Mouse (Mus musculus) bone marrow, adult 2 months (tissue): ENCODE results near the gene Tubg2.

Source experiments
- CTCF ChIP-seq: fragments of 200-500 bp; IDR thresholded peaks from 2 replicates; pipeline ENCODE4 v1.5.1; 2011; ENCODE audit warnings: low read length, control low read depth; ENCODE audit not compliant: control insufficient read depth, insufficient read depth
- POLR2A ChIP-seq: fragments of 200-500 bp; IDR thresholded peaks from 2 replicates; pipeline ENCODE4 v1.6.1; 2011; ENCODE audit warnings: low read depth, mild to moderate bottlenecking, control low read depth, low read length, borderline replicate concordance; ENCODE audit not compliant: control insufficient read depth

DNA sequence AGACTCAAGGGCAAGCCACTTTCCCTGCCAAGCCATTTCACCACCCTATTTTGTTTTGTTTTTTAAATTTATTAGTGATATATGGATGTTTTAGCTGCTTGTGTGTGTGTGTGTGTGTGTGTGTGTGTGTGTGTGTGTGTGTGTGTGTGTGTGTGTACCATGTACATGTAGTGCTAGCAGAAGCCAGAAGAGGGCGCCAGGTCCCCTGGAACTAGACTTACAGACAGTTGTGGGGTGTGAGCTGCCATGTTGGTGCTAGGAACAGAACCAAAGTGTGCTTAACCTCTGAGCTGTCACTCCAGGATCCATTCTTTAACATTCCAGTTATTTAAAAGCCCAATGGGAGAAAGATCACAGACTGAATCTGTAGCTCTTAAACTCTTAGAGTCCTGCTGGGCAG, 28.6 kb upstream of the Tubg2 start:
- TF ChIP-seq POLR2A: no peak
- no peak for TF ChIP-seq CTCF
